Mouse (Mus musculus): ENCODE measurements around the gene Ralgapb. TPM values are rescaled to one million over a fixed set of nuclear protein-coding genes. Genes with fewer than 3 reads are reported as not detected.
A peak's percentile ranks its signal among the peaks of the same experiment; 100 is the strongest.

The Ralgapb gene
- polyA plus RNA-seq, 2 experiments from 2014 or later = 11.7 to 12.1 TPM

GRCm38 (mm10) chr2:158408997-158409594 lies 552 bp upstream of the Ralgapb start:
- peak; percentile 55 for ATAC-seq

GRCm38 (mm10) chr2:158410022-158411014 lies 670 bp downstream of the Ralgapb start:
- ATAC-seq = peak; percentile 27

DNA sequence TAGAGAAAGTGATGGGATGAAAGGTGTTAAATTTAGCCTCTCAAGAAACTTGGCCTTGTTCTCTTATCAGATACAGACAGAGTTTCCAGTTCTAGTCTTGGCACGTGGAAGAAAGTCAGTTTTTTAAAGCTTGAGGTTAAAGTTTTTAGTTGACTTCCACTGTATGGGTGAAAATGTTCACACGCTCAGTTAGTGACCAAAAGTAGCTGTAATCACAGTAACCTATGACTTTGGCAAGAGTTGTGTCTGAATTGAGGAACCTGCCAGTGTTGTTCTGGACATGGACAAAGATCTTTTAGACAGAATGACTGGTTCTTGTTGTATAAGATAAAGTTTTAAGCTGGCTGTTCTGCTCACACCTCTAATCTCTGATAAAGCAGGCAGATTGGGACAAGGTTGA lies 3.6 kb downstream of the Ralgapb start:
- ATAC-seq = no peak

DNA sequence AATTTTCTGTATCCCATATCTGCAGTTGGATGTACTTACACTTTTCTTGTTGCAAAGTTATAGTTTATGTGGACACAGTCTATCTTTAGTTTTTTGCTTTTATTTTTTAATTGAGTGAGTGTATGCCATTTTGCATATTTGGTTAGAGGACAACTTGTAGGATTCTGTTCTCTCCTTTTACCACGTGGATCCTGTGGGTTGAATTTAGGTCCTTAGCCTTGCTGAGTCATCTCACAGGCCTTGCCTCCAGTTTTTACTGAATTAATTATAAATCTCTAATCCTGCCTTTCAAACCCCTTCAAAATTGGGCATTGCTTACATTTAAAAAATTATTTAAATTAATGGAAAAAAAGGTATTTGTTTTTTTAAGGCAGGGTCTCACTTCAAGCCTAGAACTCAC lies 6.2 kb downstream of the Ralgapb start:
- no peak for ATAC-seq

DNA sequence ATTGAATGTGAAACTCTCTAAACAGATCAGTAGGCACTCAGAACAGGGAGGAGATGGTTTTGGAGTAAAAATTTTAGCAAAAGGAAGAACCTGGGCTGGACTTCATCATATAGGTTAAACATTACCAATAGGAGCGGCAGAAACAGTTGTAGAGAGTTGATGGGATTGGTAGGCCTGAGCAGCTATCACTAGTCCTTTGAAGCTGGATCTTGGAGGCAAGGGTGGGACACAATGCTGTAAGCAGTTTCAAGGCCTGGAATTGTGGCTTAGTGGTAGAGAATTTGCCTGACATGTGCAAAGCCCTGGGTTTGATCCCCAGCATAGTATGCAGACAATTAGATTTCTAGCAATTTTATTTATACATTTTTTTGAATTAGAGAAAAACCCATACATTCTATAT lies 9.0 kb downstream of the Ralgapb start:
- no peak for ATAC-seq

- no peak for ATAC-seq
These were observed 36.2 kb downstream of the Ralgapb start for GRCm38 (mm10) chr2:158445814-158446213.

DNA sequence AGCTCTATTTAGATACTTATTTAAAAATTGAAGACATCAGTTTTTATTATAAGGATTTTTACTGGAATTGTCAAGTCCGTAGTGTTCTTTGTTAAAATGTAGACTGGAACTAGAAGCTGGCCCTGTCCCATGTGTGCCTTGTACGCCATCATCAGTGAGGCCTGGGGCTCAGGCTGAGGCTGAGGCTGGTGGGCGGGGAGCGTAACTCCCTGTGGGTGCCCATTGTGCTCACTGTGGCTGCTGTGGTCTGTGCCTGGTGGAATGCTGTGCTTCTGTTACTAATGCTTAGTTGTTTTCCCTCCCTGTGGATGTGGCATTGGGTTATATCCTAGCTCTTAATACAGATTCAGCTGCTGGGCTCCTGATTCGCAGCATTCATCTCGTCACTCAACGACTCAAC lies 40.2 kb downstream of the Ralgapb start:
- no peak for ATAC-seq

DNA sequence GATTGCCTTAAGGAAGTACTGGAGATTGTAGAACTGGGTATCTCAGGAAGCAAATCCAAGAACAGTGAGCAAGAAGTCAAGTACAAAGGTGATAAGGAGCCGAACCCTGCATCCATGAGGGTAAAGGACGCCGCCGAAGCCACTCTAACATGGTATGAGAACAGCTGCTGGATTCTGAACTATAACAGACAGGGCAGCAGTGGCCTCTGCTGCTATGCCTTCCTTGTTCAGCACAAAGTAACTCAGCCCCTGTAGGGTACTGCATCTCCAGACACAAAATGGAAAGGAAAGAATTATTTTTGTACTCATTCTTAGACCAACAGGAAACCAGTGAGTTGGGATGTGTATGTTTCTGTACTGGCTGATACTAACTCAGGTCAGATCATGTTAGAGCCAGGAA lies 46.8 kb downstream of the Ralgapb start:
- ATAC-seq = no peak

GRCm38 (mm10) chr2:158457610-158458009 lies 48.0 kb downstream of the Ralgapb start:
- no peak for ATAC-seq

DNA sequence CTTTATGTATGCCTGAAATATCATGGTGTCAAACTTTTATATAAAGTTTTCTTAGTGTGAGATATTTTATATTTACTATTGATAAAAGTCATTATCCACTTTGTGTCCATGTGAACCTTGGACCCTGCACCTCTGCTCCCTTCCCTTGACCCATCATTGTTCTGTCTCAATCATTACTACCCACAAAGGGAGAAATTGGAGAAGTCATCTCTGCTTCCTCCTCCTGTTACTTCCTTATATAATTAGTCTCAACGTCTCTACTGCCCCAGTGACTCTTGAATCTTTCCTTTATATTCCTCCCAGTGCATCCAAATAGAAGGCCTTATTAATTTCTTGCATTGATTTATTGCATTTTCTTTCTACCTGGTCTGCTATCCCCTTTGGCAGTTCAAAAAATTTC lies 52.8 kb downstream of the Ralgapb start:
- ATAC-seq = no peak

- no peak for ATAC-seq
These were observed 64.5 kb downstream of the Ralgapb start for GRCm38 (mm10) chr2:158474159-158474558.

DNA sequence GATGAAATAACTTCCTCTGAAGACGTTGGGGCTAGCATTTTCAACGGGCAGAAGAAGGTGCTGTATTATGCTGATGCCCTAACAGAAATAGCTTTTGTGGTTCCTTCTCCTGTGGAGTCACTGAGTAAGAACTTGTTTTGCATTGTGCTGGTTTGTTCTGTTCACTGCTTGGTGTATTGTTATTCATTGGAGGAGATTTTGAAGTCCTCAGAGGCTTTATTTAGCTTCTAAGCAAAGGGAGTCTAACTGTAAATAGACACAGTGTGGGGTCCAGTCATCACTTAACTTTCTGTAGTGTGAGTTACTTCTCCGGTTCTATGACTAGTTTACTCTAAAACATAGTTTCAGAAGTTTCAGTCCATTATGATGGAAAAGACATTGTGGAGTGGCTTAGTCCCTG lies 68.0 kb downstream of the Ralgapb start:
- ATAC-seq = no peak

GRCm38 (mm10) chr2:158498457-158498856 lies 88.8 kb downstream of the Ralgapb start:
- ATAC-seq = no peak

DNA sequence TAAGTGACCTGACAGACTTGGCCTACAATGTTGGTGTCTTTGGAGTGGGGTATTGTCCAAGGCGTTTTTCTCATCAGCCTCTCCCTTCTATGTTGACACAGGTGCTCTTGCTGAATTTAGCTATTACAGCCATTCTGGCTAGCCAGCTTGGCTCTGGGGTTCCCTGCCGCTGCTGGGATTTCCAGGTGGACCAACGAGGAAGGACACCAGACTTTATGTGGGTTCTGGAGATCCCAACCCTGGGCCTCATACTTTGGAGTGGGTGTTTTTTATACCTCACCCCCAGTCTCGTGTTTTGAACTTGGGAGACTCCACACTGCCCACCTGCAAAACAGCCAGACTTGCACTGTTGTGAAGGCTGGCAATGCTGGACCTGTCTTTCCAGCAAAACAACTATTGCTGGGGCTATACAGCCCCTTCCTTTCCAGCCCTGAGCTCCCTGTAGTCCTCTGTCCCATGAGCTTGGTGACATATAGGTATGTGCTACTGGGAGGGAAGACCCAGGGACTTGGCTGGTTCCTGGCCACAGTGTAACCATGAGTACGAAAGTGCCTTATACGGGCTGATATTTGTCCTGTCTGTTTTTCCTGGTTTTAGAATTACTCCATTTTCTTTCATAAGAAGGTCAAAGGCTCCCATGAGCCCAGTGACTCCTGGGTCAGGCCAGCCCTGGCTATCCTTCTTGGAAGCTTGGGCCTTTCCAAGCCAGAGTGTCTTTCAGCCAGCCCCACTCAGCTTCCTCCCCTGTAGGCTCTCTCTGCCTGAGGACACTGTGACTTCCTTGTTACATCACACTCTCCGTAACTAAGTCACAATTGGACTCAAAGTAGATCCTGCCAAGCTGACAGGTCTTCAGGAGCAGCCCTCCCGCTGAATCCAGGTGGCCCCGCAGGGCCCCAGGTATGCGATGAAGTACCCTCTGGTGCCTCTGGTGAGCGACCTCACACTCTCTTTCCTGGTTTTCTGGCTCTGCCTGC lies 92.5 kb downstream of the Ralgapb start, which contains the start of gene Adig:
Gene Adig, plus strand, starts transcription at position 777 of the 977 bp plus-strand sequence.
- no peak for ATAC-seq

- ATAC-seq = no peak
These were observed 93.6 kb downstream of the Ralgapb start for GRCm38 (mm10) chr2:158503226-158503625.

GRCm38 (mm10) chr2:158503671-158504070 lies 94.0 kb downstream of the Ralgapb start:
- no peak for ATAC-seq

- ATAC-seq = no peak
These were observed 96.8 kb downstream of the Ralgapb start for GRCm38 (mm10) chr2:158506475-158506874.

- no peak for ATAC-seq
These were observed 97.4 kb downstream of the Ralgapb start for GRCm38 (mm10) chr2:158507046-158507445.

GRCm38 (mm10) chr2:158510665-158511064 lies 101.0 kb downstream of the Ralgapb start:
- no peak for ATAC-seq

GRCm38 (mm10) chr2:158512528-158512927 lies 102.9 kb downstream of the Ralgapb start, which contains the start of gene Arhgap40:
Gene Arhgap40 (plus strand): TSS chr2:158512796.
- no peak for ATAC-seq

DNA sequence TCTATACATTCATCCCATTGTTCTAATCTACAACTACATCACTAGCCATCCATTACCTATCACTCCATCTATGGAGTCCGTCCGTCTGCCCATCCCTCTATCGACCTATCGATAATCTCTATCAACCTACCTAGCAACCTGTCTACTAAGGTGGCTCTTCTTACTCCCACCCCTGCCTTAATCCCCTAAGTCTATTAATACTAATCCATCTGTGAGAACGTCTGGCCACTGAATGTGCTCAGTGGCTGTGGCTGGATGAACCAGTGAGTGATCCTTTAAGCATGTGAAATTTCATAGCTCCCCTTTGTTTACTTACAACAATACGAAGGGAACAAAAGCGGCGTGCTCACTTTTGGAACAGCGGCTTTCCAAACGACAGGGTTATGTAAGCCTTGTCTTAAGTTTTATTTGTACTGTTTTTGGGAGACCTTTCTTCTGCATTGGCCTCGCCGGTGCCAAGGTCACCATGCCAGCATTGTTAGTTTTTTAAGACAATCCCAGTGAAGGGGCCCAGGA lies 104.2 kb downstream of the Ralgapb start:
- ATAC-seq = no peak

GRCm38 (mm10) chr2:158518583-158518982 lies 108.9 kb downstream of the Ralgapb start:
- ATAC-seq = no peak
